17 mouse cellular contexts compared by ENCODE assay signal in the genomic region with DNA sequence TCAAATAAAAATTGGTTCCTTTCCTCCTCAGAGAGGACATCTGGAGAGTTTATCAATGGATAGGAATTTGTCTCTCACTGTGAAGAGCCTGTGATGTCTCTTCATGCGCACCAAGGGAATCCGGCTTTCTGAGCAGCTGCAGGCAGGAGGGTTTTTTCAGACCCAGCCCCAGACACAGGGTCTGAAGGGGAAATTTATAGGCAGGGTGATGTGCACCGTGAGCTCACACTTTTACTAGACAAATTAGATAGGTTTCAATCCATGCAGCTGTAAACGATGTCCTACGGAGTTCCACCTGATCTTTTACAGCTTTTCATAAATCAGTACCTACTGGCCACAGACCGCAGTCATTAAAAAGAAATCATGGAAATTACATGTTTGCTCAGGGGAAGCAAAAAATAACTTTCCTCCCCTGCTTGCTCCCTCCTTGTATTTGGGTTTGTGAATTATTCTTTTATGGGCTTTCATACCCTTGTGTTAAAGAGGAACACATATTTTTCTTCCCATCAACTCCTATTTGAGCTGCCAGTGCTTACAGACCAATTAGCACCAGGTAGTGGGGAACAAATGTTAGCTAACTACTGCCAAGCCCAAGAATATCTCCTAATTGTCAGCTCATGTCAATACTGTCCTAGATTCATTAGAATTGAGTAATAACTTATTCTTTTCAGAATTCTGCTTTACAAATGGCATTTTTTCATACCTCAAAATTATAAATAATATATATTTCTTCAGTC.
DNase-seq lines count a peak whose midpoint lies in the region; ATAC-seq and TF ChIP-seq lines count a peak whose summit lies in the region.
"Had no signal": no experiment of that assay in that cellular context is flagged by ENCODE, and none has a peak within 500 bp of the region (broad histone marks: within the 10 kb centered on the region; RNA-seq: fewer than 3 reads in every experiment).

No protein-coding gene starts in this region.

- no peaks in the 10 kb centered on the region for H3K9me3 ChIP-seq in forebrain, embryonic 14.5 days (replicated peaks; ENCODE audit: control insufficient read depth, low read length)
- no peaks in the 10 kb centered on the region for H3K9me3 ChIP-seq in forebrain, postnatal 0 days (ENCODE audit: low read length)
- no peaks in the 10 kb centered on the region for H3K9me3 ChIP-seq in forebrain, embryonic 16.5 days (ENCODE audit: control insufficient read depth, low read length)
- H3K9me3 ChIP-seq in neural tube, embryonic 12.5 days, result no peaks in the 10 kb centered on the region
- no peaks in the 10 kb centered on the region for H3K9me3 ChIP-seq in kidney, embryonic 15.5 days (replicated peaks)
- H3K9me3 ChIP-seq: G1E; midbrain, embryonic 15.5 days had no signal

- ATAC-seq in forebrain, embryonic 14.5 days, result peak; percentile 60; the same call in 1 of the 2 replicates
- ATAC-seq in forebrain, postnatal 0 days, result no peak
- ATAC-seq in forebrain, embryonic 16.5 days, result peak; percentile 61; the same call in 1 of the 2 replicates
- peak; percentile 77 for ATAC-seq in neural tube, embryonic 12.5 days (ENCODE audit: low FRiP score, low read depth)
- no peak for ATAC-seq in kidney, embryonic 15.5 days (replicated peaks; ENCODE audit: low FRiP score)
- ATAC-seq: midbrain, embryonic 15.5 days had no signal

- peak; percentile 21 for DNase-seq in forebrain, embryonic 14.5 days (ENCODE audit: low spot score)
- DNase-seq in forebrain, postnatal 0 days, result no peak
- DNase-seq in embryo, embryonic 10.5 days (ENCODE audit: low spot score), result peak; percentile 56
- DNase-seq in heart, postnatal 4 days, result no peak
- no peak for DNase-seq in adipocyte (ENCODE audit: low spot score)
- DNase-seq: cerebellum, adult 18-20 months; heart, postnatal 10 days; kidney, postnatal 10 days; lung, adult 18-20 months; lung, postnatal 4 days; right cerebral cortex, postnatal 25 days; thymus, adult 18-20 months had no signal

- H3K9ac ChIP-seq in forebrain, embryonic 14.5 days (ENCODE audit: low read length), result no peak overlapping the region
- H3K9ac ChIP-seq in forebrain, postnatal 0 days, result no peak overlapping the region
- no peak overlapping the region for H3K9ac ChIP-seq in forebrain, embryonic 16.5 days (replicated peaks; ENCODE audit: low read depth, low read length)
- H3K9ac ChIP-seq in neural tube, embryonic 12.5 days, result no peak overlapping the region
- no peak overlapping the region for H3K9ac ChIP-seq in kidney, embryonic 15.5 days
- H3K9ac ChIP-seq: midbrain, embryonic 15.5 days had no signal

- H3K27me3 ChIP-seq in forebrain, embryonic 14.5 days (replicated peaks; ENCODE audit: control insufficient read depth, insufficient read depth, low read length), result no peaks in the 10 kb centered on the region
- H3K27me3 ChIP-seq in forebrain, postnatal 0 days (ENCODE audit: insufficient read depth, low read length), result no peaks in the 10 kb centered on the region
- H3K27me3 ChIP-seq in forebrain, embryonic 16.5 days (replicated peaks; ENCODE audit: control insufficient read depth, insufficient read depth, low read length), result no peaks in the 10 kb centered on the region
- no peaks in the 10 kb centered on the region for H3K27me3 ChIP-seq in neural tube, embryonic 12.5 days (replicated peaks)
- H3K27me3 ChIP-seq in kidney, embryonic 15.5 days, result no peaks in the 10 kb centered on the region
- H3K27me3 ChIP-seq: midbrain, embryonic 15.5 days had no signal

- no peak overlapping the region for H3K4me2 ChIP-seq in forebrain, embryonic 14.5 days (ENCODE audit: low read length)
- H3K4me2 ChIP-seq in forebrain, postnatal 0 days (ENCODE audit: low read depth), result no peak overlapping the region
- H3K4me2 ChIP-seq in forebrain, embryonic 16.5 days (ENCODE audit: low read length), result no peak overlapping the region
- H3K4me2 ChIP-seq in neural tube, embryonic 12.5 days (replicated peaks), result no peak overlapping the region
- H3K4me2 ChIP-seq in kidney, embryonic 15.5 days, result no peak overlapping the region
- H3K4me2 ChIP-seq: midbrain, embryonic 15.5 days had no signal

- 44% methylated on average over 6 of the region's 6 CpGs for WGBS in forebrain, embryonic 14.5 days
- 43% methylated on average over 6 of the region's 6 CpGs for WGBS in forebrain, postnatal 0 days
- WGBS in forebrain, embryonic 16.5 days, result 39% methylated on average over 6 of the region's 6 CpGs
- 17% methylated on average over 6 of the region's 6 CpGs for WGBS in neural tube, embryonic 12.5 days
- WGBS in kidney, embryonic 15.5 days, result 32% methylated on average over 6 of the region's 6 CpGs

- no peak for TF ChIP-seq CTCF in forebrain, postnatal 0 days (IDR thresholded peaks at IDR 0.05; ENCODE audit: low read depth)

- H3K36me3 ChIP-seq in forebrain, embryonic 14.5 days (ENCODE audit: control insufficient read depth, insufficient read depth, low read length), result no peaks in the 10 kb centered on the region
- H3K36me3 ChIP-seq in forebrain, postnatal 0 days (ENCODE audit: insufficient read depth), result no peaks in the 10 kb centered on the region
- H3K36me3 ChIP-seq in forebrain, embryonic 16.5 days (ENCODE audit: control insufficient read depth, insufficient read depth), result no peaks in the 10 kb centered on the region
- 0 out of 2 replicates have a peak, but pooled peaks cover 3% of the 10 kb centered on the region for H3K36me3 ChIP-seq in neural tube, embryonic 12.5 days
- no peaks in the 10 kb centered on the region for H3K36me3 ChIP-seq in kidney, embryonic 15.5 days
- H3K36me3 ChIP-seq: G1E; midbrain, embryonic 15.5 days had no signal

- H3K4me1 ChIP-seq in forebrain, embryonic 14.5 days (ENCODE audit: control insufficient read depth, insufficient read depth, low read length), result no peaks in the 10 kb centered on the region
- H3K4me1 ChIP-seq in forebrain, postnatal 0 days (ENCODE audit: insufficient read depth), result no peaks in the 10 kb centered on the region
- no peaks in the 10 kb centered on the region; the same call in 1 of the 2 replicates for H3K4me1 ChIP-seq in forebrain, embryonic 16.5 days (replicated peaks; ENCODE audit: control insufficient read depth, insufficient read depth, low read length)
- no peaks in the 10 kb centered on the region for H3K4me1 ChIP-seq in neural tube, embryonic 12.5 days
- no peaks in the 10 kb centered on the region for H3K4me1 ChIP-seq in kidney, embryonic 15.5 days
- H3K4me1 ChIP-seq: midbrain, embryonic 15.5 days had no signal

- H3K27ac ChIP-seq in forebrain, embryonic 14.5 days (ENCODE audit: low read depth, low read length), result no peak overlapping the region
- H3K27ac ChIP-seq in forebrain, postnatal 0 days (ENCODE audit: low read depth, low read length), result no peak overlapping the region
- no peak overlapping the region for H3K27ac ChIP-seq in forebrain, embryonic 16.5 days (ENCODE audit: low read length)
- no peak overlapping the region for H3K27ac ChIP-seq in neural tube, embryonic 12.5 days
- no peak overlapping the region for H3K27ac ChIP-seq in kidney, embryonic 15.5 days
- H3K27ac ChIP-seq: midbrain, embryonic 15.5 days had no signal

- H3K4me3 ChIP-seq in forebrain, embryonic 14.5 days (ENCODE audit: low read depth, low read length), result no peak overlapping the region
- no peak overlapping the region for H3K4me3 ChIP-seq in forebrain, postnatal 0 days (ENCODE audit: low read depth, low read length)
- H3K4me3 ChIP-seq in forebrain, embryonic 16.5 days (replicated peaks; ENCODE audit: low read length), result no peak overlapping the region
- no peak overlapping the region for H3K4me3 ChIP-seq in neural tube, embryonic 12.5 days
- H3K4me3 ChIP-seq in kidney, embryonic 15.5 days (replicated peaks), result no peak overlapping the region
- H3K4me3 ChIP-seq: midbrain, embryonic 15.5 days had no signal

Comparison
In these comparisons a context has a peak if more than half of its experiments do, and no peak if none do; other contexts are left out.
1. ATAC-seq: peak in forebrain, embryonic 14.5 days (single experiment), forebrain, embryonic 16.5 days (single experiment) and neural tube, embryonic 12.5 days (single experiment); none in forebrain, postnatal 0 days (single experiment) and kidney, embryonic 15.5 days (single experiment).
2. DNase-seq: peak in forebrain, embryonic 14.5 days (single experiment) and embryo, embryonic 10.5 days (single experiment); none in forebrain, postnatal 0 days (single experiment), heart, postnatal 4 days (single experiment) and adipocyte (single experiment).